Mouse (Mus musculus) gastrocnemius, adult 8-10 months (tissue): Measurements from ENCODE around the gene Cmtm4. TPM values are rescaled to one million over a fixed set of nuclear protein-coding genes. Genes with fewer than 3 reads are reported as not detected.
A peak's percentile ranks its signal among the peaks of the same experiment; 100 is the strongest.

Source experiments
- DNase-seq, 2 experiments: peaks; one replicate each; pipeline ENCODE4 v3.0.0; 2022; ENCODE audit warnings: low spot score in 2 of 2
- total RNA-seq, 4 experiments: library from RNA; stranded (reverse); gene quantifications; 2 replicates each; pipeline ENCODE4 v1.2.4; 2022

Cmtm4 gene
- total RNA-seq, 4 experiments from 2014 or later, result 4.0 to 4.9 (median 4.7) TPM

DNA sequence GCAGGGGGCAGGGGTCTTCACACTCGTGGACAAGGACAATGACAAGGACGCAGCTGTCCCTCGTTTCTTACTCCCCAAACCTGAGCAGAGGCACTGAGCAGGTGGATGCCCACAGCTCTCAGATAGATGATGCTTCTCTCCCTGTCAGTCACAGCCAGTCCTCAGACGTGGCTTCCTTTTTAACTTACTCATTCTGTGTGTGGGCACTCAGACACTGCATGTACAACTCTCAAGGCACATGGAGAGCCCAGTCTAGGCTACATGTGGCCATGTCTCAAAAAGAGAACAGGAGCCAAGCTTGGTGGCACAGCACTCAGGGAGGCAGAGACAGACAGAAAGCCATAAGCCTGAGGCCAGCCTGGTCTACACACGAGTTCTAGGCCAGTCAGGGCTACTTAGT lies 19.6 kb downstream of the Cmtm4 start:
- no peak for DNase-seq

DNA sequence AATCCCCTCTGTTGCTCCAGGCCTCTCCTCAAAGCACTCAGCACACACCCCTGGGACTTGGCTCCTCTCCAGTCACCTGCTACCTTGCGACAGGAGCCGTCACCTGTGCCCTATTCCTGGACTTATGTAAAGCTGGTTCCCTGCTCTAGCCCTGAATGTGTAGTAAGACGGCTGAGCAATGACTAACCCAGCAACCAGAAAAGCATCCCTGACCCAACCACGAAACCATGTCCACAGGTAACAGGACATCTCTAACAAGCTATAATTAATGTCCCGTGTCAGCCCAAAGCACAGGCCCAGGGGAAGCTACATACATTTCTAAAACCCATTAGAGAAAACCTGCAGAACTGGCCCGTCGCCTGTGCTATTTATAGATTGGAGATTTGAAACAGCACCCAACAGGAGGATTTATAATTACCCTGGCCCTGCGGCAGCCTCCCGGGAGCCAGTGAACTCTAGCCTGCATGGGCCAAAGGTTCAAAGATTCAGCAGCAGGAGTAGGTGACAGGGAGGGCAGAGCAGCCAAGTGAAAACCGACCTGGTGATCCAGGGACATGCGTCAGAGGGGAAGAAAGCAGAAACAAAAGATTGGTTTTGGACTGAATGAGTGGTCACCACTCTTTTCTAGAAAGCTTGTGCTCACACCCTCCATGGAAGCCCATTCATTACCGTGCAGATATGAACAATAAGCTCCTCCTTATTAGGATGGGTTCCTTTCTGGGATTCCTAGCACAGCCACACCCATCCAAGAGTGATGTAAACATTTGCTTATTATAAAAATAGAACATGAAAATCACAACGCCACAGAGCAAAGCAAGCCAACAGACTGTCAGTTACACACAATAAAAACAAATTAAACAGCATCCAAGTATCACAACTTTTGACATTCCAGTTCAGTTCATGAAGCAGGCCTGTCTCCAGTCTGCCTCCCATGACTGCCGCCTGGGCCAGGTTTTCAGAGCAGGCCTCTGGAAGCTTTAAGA lies 20.5 kb downstream of the Cmtm4 start:
- DNase-seq, result peak; percentile 48 to 51

DNA sequence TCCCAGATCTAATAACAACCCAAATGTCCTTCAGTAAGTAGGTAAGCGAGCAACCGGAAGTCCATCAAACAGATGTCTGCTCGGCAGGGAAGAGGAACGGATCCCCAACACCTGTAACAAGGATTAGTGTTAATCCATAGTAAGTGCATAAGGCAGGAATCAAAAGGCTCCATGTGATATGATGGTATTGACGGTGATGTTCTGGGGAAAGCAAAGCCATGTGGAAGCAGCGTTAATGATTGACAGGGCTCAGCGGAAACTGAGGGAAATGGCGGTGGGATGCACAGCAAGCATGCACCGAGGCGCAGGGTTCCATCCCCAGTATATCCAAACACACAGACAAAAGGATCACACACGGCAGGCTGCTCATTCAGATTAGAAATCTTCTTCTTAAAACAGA lies 21.3 kb downstream of the Cmtm4 start:
- no peak for DNase-seq

DNA sequence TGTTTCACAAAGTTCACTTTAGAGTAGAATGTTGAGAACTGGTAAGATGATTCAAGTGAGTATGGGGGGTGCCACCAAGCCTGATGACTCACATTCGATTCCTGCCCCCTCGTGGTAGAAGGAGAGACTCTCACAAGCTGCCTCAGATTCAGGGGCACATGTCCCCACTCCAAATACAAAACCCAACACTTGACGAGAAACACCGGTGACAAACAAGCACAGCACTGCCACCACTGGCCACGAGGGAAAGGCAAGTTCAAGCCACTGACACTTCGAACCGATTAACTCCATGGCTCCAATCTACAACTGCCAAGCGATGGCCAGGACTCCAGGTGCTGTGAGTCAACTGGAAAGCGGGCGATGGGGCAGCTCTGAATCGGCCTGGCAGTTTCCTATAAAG lies 21.8 kb downstream of the Cmtm4 start:
- no peak for DNase-seq

DNA sequence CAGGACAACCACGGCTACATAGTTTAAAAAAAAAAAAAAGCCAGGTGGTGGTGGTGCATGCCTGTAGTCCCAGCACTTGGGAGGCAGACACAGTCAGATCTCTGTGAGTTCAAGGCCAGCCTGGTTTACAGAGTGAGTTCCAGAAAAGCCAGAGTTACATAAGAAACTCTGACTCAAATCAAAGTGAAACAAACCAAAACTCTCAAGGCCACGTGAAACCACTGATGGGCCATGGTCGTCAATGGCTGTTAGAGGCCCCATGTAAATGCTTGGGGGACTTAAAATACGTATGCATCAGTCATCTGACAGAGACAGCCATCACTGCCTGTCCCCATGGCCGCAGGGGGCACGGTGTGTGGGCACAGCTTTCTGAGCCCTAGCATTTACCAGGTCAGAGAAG lies 24.5 kb downstream of the Cmtm4 start:
- DNase-seq, result no peak

DNA sequence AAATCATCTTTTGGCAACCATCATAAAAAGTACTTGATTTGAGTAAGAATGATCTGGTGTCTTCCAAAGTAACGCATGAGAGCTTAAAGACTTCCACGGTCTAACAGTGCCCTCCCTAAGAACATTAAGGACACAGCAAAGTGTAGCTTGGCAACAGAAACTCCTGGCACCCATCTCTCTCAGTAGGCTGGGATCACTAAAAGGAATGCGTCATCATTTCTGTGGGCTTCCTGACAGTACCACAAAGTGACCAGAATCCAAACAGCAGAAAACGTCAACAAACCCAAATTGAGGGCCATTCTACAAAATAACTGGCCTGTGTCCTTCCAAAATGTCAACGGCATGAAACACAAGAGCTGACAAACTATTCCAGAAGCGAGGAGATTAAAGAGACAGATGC lies 25.5 kb downstream of the Cmtm4 start:
- no peak for DNase-seq

DNA sequence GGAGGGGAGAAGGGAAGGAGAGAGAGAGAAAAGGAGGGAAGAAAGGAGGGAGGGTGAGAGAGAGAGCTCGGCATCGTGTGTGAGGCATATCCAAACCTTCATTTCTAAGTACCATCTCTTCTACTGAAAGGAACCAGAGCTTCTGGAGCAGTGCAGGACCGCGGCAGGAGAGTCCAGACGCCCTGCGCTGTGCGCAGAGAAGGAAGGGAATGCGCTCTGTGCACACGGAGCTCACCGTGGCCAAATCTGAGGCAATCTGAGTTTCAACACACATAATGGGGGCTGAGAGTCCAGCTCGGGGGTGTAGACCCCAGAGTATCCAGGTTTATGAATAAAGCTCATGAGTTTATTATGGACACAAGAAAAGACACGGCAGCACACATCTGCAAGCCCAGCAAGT lies 26.0 kb downstream of the Cmtm4 start:
- no peak for DNase-seq

DNA sequence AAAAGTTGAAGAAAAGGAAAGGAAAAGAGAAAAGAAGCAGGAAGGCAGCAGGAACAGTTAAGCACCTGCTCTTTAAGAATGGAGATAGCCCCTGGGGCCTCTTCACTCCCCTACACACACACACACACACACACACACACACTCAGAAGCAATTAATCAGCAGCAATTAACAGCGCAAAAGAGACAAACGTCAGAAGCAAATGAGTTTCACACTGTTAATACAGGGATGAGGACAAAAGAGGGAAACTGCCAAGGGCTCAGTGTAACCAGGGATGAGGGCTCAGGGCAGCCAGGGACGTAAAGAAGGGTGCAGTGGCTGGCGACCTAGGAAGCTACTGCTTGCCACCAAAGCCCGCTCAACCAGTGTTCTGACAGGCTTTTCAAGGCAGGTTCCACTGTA lies 28.2 kb downstream of the Cmtm4 start:
- no peak for DNase-seq

DNA sequence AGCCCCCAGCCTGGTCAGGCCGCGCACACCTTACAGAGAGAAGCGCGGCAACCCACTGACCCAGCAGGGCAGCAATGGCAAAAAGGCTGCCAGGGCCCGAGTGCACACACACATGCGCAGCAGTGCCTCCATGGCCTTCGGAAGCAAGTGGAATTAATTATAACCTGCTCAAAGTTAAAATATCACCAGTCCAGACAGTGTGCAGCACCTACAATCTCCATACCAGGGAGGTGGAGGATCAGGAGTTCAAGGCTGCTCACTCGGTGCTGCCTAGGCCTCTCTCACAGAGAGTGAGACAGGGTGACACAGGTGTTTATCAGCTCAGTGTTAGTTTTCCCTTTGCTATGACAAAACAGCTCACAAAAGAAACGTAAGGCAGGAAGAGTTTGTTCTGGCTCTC lies 29.9 kb downstream of the Cmtm4 start:
- DNase-seq, result no peak

DNA sequence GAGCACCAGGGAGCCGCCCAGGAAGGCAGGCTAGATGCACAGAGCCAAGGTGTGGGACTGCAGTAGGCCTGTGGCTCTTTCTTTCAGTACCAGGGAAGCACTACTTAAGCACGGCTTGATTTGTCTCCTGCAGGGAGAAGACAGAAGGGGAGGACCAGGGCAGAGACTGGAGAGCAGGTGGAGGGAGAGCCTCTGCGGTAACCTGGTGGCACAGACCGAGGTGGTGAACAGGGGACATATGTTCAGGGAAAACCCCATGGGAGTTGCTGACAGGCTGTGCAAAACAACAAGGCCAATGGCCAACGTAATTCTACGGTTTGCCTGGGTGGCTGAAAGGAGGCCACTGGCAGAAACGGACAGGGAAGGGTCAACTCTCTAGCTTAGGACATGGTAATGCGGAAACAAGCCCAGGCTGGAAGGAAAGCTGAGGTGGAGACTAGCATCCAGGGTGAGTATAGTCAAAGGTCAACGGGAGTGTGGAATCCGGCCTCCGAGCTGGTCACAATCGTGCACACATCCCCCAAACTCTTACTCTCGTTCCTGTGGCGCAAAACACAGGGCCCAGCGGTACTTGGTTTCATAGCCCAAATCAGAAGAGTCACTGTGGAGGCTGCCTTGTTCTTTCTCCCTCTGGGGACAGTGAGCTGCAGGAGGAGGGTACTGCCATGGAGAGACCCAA lies 35.7 kb downstream of the Cmtm4 start:
- DNase-seq, result no peak

DNA sequence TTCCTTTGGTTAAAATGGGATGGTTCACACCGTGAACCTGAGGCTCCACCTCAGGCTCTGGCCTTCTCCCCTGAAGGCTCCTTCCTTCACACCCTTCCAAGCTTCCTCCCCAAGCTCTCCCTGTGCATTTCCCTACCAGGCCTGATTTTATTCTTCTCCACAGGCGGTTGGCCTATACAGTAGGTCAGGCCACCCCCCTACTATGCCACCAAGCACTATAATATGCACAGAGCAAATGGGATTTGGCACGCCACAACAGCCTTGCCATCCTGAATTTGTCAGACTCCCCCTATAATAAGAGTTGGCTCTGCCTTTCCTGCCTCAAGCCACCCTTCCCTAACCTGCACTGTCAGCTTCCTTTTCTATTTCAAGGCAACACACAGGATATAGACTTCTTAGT lies 37.0 kb downstream of the Cmtm4 start:
- DNase-seq, result no peak

DNA sequence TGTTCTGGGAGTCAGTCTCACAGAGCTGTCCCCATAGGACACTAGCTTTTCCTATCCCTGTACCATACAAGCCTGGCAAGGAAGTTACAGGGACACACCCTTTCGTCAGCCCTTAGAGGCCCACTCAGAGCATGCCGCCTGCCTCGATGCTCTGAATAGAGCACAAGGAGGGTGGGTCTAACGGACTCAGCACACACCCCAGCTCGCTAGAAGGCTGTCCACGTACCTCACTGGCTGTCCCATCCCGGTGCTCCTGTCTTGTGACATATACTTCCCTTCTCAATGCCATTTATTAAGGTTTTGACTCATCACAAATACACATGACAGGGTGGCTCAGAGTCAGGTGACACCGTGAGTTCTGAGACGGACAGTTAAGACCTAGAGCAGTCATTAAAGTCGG lies 41.1 kb downstream of the Cmtm4 start:
- DNase-seq, result no peak

DNA sequence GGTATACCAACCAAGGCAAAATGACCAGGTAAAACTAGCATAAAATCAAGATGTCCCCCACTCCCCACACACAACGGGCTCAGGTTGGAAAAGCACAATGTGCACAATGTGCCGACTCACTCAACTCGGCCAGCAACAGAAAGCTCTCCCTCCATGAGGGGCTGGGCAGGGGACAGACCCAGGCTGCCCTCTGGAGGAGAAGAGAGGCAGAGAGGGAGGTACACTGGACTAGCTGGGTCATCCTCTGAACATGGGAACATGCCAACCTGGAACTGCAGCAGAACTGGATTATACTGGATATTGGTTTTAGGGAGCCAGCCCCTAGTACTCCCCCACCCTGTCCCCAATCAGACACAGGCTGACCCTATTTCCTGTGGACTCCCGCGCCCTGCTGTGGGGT lies 42.4 kb downstream of the Cmtm4 start:
- no peak for DNase-seq

DNA sequence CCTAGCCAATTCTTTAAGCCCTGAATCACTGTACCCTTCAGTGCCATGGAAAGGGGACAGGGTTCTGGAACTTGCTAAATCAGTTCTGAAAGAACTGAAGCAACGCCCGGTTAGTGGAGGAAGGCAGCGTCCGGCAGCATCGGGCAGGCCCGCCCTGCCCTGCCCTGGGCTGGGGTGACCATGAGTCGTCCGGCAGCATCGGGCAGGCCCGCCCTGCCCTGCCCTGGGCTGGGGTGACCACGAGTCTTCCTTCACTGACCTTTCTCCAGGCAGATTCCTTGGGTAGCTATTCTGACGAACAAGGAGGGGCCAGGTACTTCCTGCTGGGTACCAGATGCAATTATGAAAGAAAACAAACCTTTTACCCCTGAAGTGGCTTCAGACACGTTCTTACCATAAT lies 45.6 kb downstream of the Cmtm4 start:
- DNase-seq, result no peak

DNA sequence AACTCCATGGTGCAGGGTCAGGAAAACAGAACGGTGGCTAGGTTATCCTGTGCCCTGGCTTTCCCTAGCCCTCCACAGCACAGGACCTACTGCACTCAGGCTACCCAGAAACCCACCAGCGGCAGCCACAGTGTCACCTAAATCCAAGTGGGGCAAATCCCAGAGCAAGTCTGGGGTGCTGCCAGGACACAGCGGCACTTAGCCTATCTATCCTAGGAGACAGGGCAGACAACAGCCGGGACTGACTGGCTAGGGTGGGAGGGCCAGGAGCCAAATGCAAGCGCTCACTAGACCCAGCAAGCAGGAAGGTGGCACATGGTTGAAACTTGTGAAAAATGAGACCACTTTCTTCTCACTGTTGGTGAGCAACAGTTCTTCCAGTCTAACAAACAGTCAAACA lies 46.6 kb downstream of the Cmtm4 start:
- no peak for DNase-seq

DNA sequence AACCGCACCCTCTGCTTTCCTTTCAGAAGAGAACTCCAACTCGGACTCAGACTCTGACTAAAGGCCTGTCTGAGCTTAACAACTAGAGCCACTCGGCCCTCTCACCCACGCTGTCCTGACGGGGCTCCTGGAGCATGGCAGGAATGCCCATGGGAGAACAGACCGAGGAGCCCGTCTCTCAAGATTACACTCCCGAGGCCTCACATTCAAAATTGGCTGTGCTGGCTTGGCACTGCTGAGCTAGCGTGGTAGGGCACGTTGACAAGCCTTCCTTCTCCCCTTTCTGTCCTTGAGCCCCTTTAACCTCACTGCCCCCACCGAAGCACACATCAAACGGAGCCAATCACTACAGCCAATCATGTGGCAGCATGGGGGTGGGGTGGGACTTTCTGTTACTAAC lies 48.9 kb downstream of the Cmtm4 start:
- no peak for DNase-seq

DNA sequence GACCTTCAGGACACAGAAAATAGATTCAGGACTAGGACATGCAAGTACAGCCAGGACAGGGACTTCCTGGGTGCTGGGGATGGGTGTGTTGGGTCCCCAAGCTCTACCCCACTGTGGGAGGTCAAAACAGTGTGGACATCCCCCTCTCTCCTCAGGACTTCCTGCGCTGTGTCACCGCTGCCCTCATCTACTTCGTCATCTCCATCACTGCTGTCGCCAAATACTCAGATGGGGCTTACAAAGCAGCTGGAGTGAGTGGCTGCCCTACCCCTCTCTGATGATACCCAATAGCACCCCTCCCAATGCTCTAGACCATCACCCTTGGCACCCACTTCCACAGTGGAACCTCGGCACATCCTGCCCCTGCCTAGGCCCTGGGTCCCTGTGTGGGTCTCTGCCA lies 51.0 kb downstream of the Cmtm4 start:
- no peak for DNase-seq

DNA sequence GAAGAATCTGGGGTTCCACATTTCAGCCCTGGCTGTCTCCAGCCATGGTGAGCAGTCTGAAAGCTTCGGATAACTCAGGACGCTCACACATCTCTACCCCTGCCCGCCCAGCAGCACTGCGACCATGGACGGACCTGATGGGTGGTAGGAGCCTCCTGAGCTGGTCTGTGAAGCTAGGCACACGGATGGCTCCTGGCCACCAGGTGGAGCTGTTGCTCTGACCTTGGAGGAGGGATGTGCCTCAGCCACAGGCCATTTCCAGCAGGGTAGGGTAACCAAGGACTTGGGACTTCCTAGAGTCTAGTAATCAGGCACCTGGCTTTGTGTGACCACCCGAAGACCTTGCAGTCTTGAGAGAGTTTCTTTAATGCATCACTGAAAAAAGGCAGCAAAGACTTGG lies 51.6 kb downstream of the Cmtm4 start:
- peak; percentile 72 to 76 for DNase-seq

DNA sequence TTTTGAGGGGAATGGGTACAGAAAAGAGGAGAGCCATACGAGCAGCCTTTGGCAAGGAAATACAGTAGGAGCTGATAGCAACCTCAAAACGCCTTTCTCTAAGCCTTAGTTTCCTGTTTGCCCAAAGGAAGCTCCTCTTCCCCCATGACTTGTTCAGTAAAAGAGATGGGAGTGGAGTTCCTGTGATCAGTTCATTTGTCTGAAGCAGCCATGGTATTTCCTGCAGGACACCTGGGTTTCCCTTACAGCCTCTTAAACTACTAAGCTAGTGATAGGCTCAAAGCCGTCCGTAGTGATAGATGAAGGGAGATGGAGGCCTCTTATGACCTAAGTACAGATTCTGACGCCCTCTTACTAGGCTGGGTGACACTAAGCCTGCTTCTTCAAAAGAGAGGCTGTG lies 53.2 kb downstream of the Cmtm4 start:
- DNase-seq, result no peak

DNA sequence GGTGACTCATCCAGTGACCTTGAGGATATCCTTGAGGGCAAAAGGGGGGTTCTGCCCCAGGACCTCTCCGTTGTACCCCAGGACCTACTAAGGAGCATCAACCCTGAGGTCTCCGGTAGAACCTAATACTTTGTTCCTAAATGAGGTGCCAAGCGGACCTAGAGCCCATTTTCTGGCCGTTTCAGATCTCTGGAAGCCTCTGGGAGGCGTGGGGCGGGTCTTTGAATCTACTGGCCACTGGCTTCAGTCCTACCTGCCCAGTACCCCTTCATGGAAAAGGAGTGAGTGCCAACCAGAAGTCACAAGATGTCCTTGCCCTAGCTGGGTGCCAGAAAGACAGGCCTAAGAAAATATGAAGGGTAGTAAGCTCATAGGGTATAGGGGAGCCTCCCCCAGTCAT lies 53.9 kb downstream of the Cmtm4 start:
- no peak for DNase-seq

DNA sequence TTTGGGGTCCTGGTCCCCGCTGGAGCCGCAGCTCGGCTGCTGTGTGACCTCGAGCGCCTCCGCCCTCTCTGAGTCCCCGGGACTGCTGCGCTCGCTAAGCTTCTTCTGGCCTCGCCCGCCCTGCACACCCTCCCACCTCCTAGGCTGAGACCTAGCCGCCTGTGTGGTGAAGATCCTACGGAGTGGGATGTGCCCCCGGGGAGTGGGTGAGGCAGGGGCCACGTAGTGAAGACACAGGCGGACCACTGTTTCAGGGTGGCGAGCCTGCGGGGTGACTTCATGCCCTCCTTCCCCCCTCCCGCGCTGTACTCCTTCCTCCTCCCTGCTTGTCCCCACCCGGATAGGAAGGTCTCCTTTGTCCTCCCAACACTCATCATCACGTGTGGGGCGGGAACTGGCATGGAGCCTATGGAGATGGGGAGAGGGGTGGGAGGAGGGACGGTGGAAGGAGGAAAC lies 54.5 kb downstream of the Cmtm4 start:
- peak in 1 of 2 experiments; percentile 53 for DNase-seq

DNA sequence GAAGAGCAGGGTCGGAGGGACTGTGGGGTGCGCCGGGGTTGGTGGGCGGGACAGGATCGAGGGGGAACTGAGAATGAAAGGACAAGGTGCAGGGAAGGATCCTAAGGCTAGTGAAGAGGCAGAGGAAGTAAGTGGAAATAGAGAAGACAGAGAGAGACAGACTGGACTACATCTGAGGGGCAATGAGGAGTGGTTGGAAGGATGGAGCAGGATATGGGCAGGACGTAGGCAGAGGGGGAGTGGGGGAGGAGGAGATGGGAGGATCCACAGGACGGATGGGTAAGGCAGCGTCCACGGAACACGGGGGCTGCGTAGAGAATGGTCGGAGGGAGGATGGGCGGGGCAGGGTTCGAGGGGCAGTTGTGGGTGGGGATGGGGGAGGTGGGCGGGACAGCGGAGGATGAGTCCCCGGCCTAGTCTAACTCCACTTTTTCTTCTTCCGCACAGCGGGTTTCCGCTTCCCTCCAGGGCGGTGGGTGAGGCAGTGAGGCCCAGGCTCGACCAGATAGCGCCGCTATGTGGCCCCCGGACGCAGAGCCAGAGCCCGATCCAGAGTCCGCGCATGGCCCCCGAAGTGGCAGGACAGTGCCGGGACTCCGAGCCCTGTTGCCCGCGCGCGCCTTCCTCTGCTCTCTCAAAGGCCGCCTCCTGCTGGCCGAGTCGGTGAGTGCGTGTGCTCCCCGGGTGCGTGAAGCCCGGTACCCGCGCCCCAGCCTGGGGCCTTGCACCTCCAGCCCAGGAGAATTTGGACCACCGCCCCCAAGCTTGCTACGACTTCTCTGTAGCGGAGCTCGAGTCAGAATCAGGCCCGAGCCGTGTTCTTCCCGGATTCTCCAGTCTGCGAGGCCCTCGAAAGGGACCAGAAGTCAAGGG lies 55.1 kb downstream of the Cmtm4 start:
- DNase-seq, result peak; percentile 44 to 63
